Mouse (Mus musculus) testis, adult 2 months (tissue): ENCODE results near the gene Olfr824.

ENCODE experiments used
- CTCF ChIP-seq: fragments of 200-500 bp; IDR thresholded peaks from 2 replicates; pipeline ENCODE4 v1.5.1; 2012; ENCODE audit warnings: low read depth, mild to moderate bottlenecking, inconsistent platforms, low read length, moderate library complexity; ENCODE audit not compliant: control insufficient read depth, insufficient read depth, insufficient replicate concordance
- POLR2A ChIP-seq: fragments of 200-500 bp; IDR thresholded peaks from 2 replicates; pipeline ENCODE4 v1.6.1; 2012; ENCODE audit warnings: low read depth, mild to moderate bottlenecking, inconsistent platforms, low read length, moderate library complexity; ENCODE audit not compliant: control insufficient read depth

- TF ChIP-seq POLR2A (no peak), CTCF (no peak)
Observed at GRCm38 (mm10) chr10:130134811-130135210, 5.0 kb upstream of the Olfr824 start.
